Mouse (Mus musculus): Measurements from ENCODE around the gene 4930539E08Rik. TPM values are rescaled to one million over a fixed set of nuclear protein-coding genes. Genes with fewer than 3 reads are reported as not detected.
A peak's percentile ranks its signal among the peaks of the same experiment; 100 is the strongest.

4930539E08Rik gene
- polyA plus RNA-seq, 1 experiment from 2014 or later = 0.09 TPM

DNA sequence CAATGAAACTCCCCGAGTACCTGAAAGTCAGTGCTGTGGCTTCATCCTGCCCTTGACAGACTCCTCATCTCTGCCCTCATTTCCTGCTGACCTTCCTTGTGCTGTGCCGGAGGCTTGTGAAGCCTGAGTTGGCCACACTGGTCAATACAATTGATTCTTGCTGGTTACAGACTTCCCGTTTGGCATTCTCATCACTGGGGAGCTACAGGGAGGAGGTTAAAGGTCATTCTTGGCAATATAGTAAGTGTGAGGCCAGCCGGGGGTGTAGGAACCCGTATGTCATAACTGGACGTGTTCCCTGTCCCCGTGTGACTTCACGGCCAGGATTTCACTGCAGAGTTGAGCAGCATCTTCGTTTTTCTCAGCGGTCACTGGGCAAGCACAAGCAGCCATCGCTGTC lies 43.3 kb downstream of the 4930539E08Rik start:
- Histone ChIP-seq H3K9ac (replicated peaks) (no peak overlapping the region), H3K9me3 (ENCODE audit: low read length) (no peaks in the 10 kb centered on the region), H3K27me3 (ENCODE audit: insufficient read depth, low read length) (no peaks in the 10 kb centered on the region), H3K4me2 (ENCODE audit: low read depth, low read length) (no peak overlapping the region), H3K4me1 (ENCODE audit: insufficient read depth) (peaks cover 14% of the 10 kb centered on the region; the same call in 1 of the 2 replicates), H3K4me3 (ENCODE audit: low read depth, low read length) (no peak overlapping the region), H3K27ac (ENCODE audit: low read depth) (0 out of 2 replicates have a peak overlapping the region, but pooled peaks have one; percentile 44), H3K36me3 (replicated peaks; ENCODE audit: insufficient read depth, low read length) (no peaks in the 10 kb centered on the region)
- WGBS (ENCODE audit: insufficient replicate concordance) = 51% methylated on average over 11 of the region's 11 CpGs
- no peak for TF ChIP-seq CTCF (IDR thresholded peaks at IDR 0.05; ENCODE audit: low read depth)
- peak; percentile 37; the same call in 1 of the 2 replicates for TF ChIP-seq EP300 (IDR thresholded peaks at IDR 0.05; ENCODE audit: low read depth)
- ATAC-seq (peak; percentile 76), DNase-seq (peak; percentile 37)

DNA sequence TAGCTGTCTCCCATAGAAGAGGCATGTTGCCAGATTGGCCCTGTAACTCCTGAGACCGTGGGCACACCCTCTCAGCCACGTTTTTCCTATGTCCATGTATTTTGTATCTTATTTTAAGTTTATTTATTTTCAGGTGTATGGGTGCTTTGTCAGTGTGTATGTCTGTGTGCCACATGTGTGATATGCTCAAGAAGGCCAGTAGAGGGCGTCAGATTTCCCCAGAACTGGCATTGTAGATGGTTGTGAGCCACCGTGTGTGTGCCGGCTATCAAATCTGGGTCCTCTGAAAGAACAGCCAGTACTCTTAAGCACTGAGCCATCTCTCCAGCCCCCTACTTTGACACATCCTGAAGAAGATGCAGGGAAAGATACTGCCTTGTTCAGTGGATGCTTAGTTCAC lies 44.7 kb downstream of the 4930539E08Rik start:
- Histone ChIP-seq H3K4me3 (ENCODE audit: low read depth, low read length) (no peak overlapping the region), H3K4me2 (ENCODE audit: low read depth, low read length) (no peak overlapping the region), H3K9me3 (ENCODE audit: low read length) (no peaks in the 10 kb centered on the region), H3K27me3 (ENCODE audit: insufficient read depth, low read length) (no peaks in the 10 kb centered on the region), H3K36me3 (replicated peaks; ENCODE audit: insufficient read depth, low read length) (no peaks in the 10 kb centered on the region), H3K27ac (ENCODE audit: low read depth) (no peak overlapping the region), H3K4me1 (ENCODE audit: insufficient read depth) (peaks cover 11% of the 10 kb centered on the region; the same call in 1 of the 2 replicates), H3K9ac (replicated peaks) (no peak overlapping the region)
- DNase-seq (no peak), ATAC-seq (no peak)
- TF ChIP-seq CTCF (IDR thresholded peaks at IDR 0.05; ENCODE audit: low read depth) = peak; percentile 39
- TF ChIP-seq EP300 (IDR thresholded peaks at IDR 0.05; ENCODE audit: low read depth) = no peak
- WGBS (ENCODE audit: insufficient replicate concordance) = 70% methylated on average over 5 of the region's 5 CpGs

DNA sequence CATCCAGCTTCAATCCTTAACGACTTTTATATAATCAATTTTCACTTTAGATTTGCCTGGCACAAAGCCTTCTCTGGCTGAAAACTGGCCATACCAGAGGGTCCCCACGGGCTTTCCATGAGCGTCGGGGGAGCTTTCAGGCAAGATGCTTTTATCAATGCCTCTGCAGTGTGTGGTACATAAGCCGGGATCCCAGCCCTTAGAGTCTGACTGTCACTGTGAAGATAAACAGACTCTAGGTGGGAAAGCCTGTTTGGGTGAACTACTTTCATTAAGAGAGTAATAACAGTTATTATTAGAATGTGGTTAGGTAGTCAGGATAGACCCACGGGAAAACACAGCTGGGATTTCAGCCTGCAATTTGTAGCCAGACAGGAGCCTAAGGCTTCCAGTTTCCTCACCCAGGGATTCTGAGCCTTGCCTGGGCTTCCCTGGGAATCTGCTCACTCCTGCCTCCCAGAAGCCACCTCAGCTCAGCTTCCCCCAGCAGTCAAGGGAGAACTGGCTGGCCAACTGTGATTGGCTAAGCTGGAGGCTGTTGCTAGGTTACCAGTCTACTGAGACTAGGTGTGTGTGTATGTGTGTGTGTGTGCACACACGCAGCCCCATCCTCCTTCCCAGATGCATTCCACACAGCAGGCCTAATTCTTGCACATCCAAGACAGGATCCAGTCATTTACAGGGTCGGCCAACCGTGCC lies 45.6 kb downstream of the 4930539E08Rik start:
- no peak overlapping the region for H3K27ac ChIP-seq (ENCODE audit: low read depth)
- no peak overlapping the region for H3K4me2 ChIP-seq (ENCODE audit: low read depth, low read length)
- no peak overlapping the region for H3K9ac ChIP-seq (replicated peaks)
- 69% methylated on average over 9 of the region's 9 CpGs for WGBS (ENCODE audit: insufficient replicate concordance)
- DNase-seq (no peak), ATAC-seq (no peak)
- no peak for TF ChIP-seq CTCF (IDR thresholded peaks at IDR 0.05; ENCODE audit: low read depth)
- H3K27me3 ChIP-seq (ENCODE audit: insufficient read depth, low read length) = no peaks in the 10 kb centered on the region
- no peak overlapping the region for H3K4me3 ChIP-seq (ENCODE audit: low read depth, low read length)
- no peaks in the 10 kb centered on the region for H3K9me3 ChIP-seq (ENCODE audit: low read length)
- H3K36me3 ChIP-seq (replicated peaks; ENCODE audit: insufficient read depth, low read length) = no peaks in the 10 kb centered on the region
- H3K4me1 ChIP-seq (ENCODE audit: insufficient read depth) = peaks cover 11% of the 10 kb centered on the region; the same call in 1 of the 2 replicates

DNA sequence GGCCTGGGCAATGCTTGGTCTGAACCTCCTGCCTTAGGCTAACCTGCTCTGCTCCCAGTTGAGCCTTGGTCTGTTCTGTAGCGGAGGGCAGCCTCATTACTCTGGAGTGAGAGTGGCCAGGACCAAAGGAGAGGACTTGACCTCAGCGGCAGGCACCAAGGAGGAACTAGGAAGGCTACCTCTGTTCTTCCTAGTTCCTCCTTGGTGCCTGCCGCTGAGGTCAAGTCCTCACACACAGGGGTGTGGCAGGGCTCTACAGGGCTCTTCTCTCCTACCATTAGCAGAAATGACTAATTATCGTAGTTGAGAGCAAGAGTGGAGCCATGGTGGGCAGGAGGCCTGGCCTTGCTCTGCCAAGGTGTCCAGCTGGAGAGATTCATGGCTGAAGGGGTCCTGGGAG lies 47.7 kb downstream of the 4930539E08Rik start:
- TF ChIP-seq EP300 (IDR thresholded peaks at IDR 0.05; ENCODE audit: low read depth) = no peak
- no peak for TF ChIP-seq CTCF (IDR thresholded peaks at IDR 0.05; ENCODE audit: low read depth)
- Histone ChIP-seq H3K36me3 (replicated peaks; ENCODE audit: insufficient read depth, low read length) (no peaks in the 10 kb centered on the region), H3K4me2 (ENCODE audit: low read depth, low read length) (no peak overlapping the region), H3K9me3 (ENCODE audit: low read length) (no peaks in the 10 kb centered on the region), H3K9ac (replicated peaks) (no peak overlapping the region), H3K4me3 (ENCODE audit: low read depth, low read length) (no peak overlapping the region), H3K27me3 (ENCODE audit: insufficient read depth, low read length) (no peaks in the 10 kb centered on the region), H3K27ac (ENCODE audit: low read depth) (no peak overlapping the region), H3K4me1 (ENCODE audit: insufficient read depth) (peaks cover 8% of the 10 kb centered on the region; the same call in 1 of the 2 replicates)
- no peak for ATAC-seq
- DNase-seq = no peak
- 65% methylated on average over 4 of the region's 4 CpGs for WGBS (ENCODE audit: insufficient replicate concordance)

DNA sequence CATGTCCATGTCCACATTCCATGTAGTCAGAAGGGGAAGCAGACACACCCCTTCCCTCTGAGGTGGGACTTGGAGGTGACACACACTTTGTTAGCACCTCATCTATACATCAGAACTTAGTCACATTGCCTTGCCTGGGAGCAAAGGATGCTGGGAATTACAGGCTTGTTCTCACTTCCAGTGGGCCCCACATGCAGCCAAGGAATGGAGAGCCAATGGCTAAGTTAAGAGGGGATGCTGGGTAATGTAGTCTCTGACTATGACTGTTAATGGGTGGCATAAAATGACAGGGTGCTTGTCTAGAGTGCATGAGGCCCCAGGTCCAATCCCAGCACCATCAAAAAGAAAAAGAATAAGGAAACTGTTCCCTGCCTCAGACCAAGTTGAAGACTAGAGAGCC lies 48.2 kb downstream of the 4930539E08Rik start:
- DNase-seq (no peak), ATAC-seq (no peak)
- Histone ChIP-seq H3K9ac (replicated peaks) (no peak overlapping the region), H3K36me3 (replicated peaks; ENCODE audit: insufficient read depth, low read length) (no peaks in the 10 kb centered on the region), H3K9me3 (ENCODE audit: low read length) (no peaks in the 10 kb centered on the region), H3K27me3 (ENCODE audit: insufficient read depth, low read length) (no peaks in the 10 kb centered on the region), H3K4me1 (ENCODE audit: insufficient read depth) (0 out of 2 replicates have a peak, but pooled peaks cover 3% of the 10 kb centered on the region), H3K27ac (ENCODE audit: low read depth) (no peak overlapping the region), H3K4me3 (ENCODE audit: low read depth, low read length) (no peak overlapping the region), H3K4me2 (ENCODE audit: low read depth, low read length) (no peak overlapping the region)
- TF ChIP-seq CTCF (IDR thresholded peaks at IDR 0.05; ENCODE audit: low read depth) (no peak), EP300 (IDR thresholded peaks at IDR 0.05; ENCODE audit: low read depth) (no peak)

DNA sequence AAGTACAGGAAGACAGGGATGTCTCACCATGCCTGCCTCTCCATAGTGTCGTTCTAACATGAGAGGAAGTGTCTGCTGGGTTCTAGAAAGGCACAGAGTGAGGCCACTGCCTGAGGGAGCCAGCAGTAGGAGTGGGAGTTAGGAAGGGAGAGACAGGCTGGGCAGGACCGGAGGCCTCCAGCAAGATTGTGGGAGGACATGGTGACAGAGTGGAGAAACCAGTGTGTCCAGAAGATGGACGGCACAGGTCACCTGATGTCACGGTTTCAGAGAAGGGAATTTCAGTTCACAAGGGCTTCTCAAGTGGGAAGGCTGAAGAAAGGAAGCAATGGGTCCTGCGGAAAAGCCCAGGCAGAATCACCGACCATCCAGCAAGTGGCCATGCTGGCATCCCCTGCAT lies 50.7 kb downstream of the 4930539E08Rik start:
- WGBS (ENCODE audit: insufficient replicate concordance) = 77% methylated on average over 6 of the region's 6 CpGs
- TF ChIP-seq EP300 (IDR thresholded peaks at IDR 0.05; ENCODE audit: low read depth) (no peak), CTCF (IDR thresholded peaks at IDR 0.05; ENCODE audit: low read depth) (no peak)

More for the DNA sequence above, 50.7 kb downstream of the 4930539E08Rik start:
- DNase-seq (no peak), ATAC-seq (no peak)
- Histone ChIP-seq H3K27me3 (ENCODE audit: insufficient read depth, low read length) (no peaks in the 10 kb centered on the region), H3K27ac (ENCODE audit: low read depth) (no peak overlapping the region), H3K4me2 (ENCODE audit: low read depth, low read length) (no peak overlapping the region), H3K9me3 (ENCODE audit: low read length) (no peaks in the 10 kb centered on the region), H3K4me3 (ENCODE audit: low read depth, low read length) (no peak overlapping the region), H3K9ac (replicated peaks) (no peak overlapping the region), H3K4me1 (ENCODE audit: insufficient read depth) (no peaks in the 10 kb centered on the region), H3K36me3 (replicated peaks; ENCODE audit: insufficient read depth, low read length) (no peaks in the 10 kb centered on the region)

Measured in liver, postnatal 0 days (tissue).